Mouse (Mus musculus) CD4-positive, CD25-positive, alpha-beta regulatory T cell, adult 4 months (primary cell): ENCODE results near the gene Ankdd1a. TPM values are rescaled to one million over a fixed set of nuclear protein-coding genes. Genes with fewer than 3 reads are reported as not detected.

Experiments used
- ATAC-seq: one replicate; pipeline ENCODE4 v1.8.0; 2017
- polyA plus RNA-seq, 2 experiments: library from polyadenylated mRNA; unstranded; fragments of 100-300 nt; shearing (Covaris generic); gene quantifications; one replicate each; pipeline ENCODE4 v1.2.1; 2017

The Ankdd1a gene
- polyA plus RNA-seq, 2 experiments from 2014 or later, result 0.35 TPM; not detected in 1

GRCm38 (mm10) chr9:65502146-65502545, 17.8 kb downstream of the Ankdd1a start:
- no peak for ATAC-seq

GRCm38 (mm10) chr9:65492851-65493250, 27.1 kb downstream of the Ankdd1a start:
- ATAC-seq, result no peak

- no peak for ATAC-seq
Measured at GRCm38 (mm10) chr9:65492351-65492750, 27.6 kb downstream of the Ankdd1a start.

GRCm38 (mm10) chr9:65491476-65491875, 28.5 kb downstream of the Ankdd1a start:
- no peak for ATAC-seq

- no peak for ATAC-seq
Measured at GRCm38 (mm10) chr9:65480071-65480470, 39.9 kb downstream of the Ankdd1a start.

GRCm38 (mm10) chr9:65479158-65479557, 40.8 kb downstream of the Ankdd1a start:
- ATAC-seq, result no peak

- no peak for ATAC-seq
Measured at GRCm38 (mm10) chr9:65472769-65473168, 47.2 kb downstream of the Ankdd1a start.

- ATAC-seq, result no peak
Measured at GRCm38 (mm10) chr9:65467686-65468085, 52.3 kb downstream of the Ankdd1a start.

- no peak for ATAC-seq
Measured at GRCm38 (mm10) chr9:65465241-65465640, 54.8 kb downstream of the Ankdd1a start.

GRCm38 (mm10) chr9:65464161-65464560, 55.8 kb downstream of the Ankdd1a start:
- ATAC-seq, result no peak

GRCm38 (mm10) chr9:65462544-65462943, 57.4 kb downstream of the Ankdd1a start:
- ATAC-seq, result no peak

- peak; percentile 97 for ATAC-seq
Measured at GRCm38 (mm10) chr9:65460732-65461442, 59.1 kb downstream of the Ankdd1a start, which contains the start of gene Spg21. Gene Spg21 (plus strand): TSS chr9:65460947.

GRCm38 (mm10) chr9:65460198-65460597, 59.8 kb downstream of the Ankdd1a start:
- ATAC-seq, result no peak

- ATAC-seq, result no peak
Measured at GRCm38 (mm10) chr9:65458975-65459374, 61.0 kb downstream of the Ankdd1a start.

GRCm38 (mm10) chr9:65447951-65448350, 72.0 kb downstream of the Ankdd1a start:
- no peak for ATAC-seq

- ATAC-seq, result no peak
Measured at GRCm38 (mm10) chr9:65444692-65445091, 75.3 kb downstream of the Ankdd1a start.

Other genes starting within 250 kb of the Ankdd1a start
- gene Clpx, start 225.9 kb downstream of the Ankdd1a start, polyA plus RNA-seq, result 10 to 100 TPM; 35.2 to 36.3 TPM
- gene Pdcd7, start 174.1 kb downstream of the Ankdd1a start, polyA plus RNA-seq, result 1 to 10 TPM; 4.5 to 7.7 TPM
- not detected for gene Ubap1l, start 159.2 kb downstream of the Ankdd1a start, polyA plus RNA-seq
- gene Kbtbd13, start 128.5 kb downstream of the Ankdd1a start, polyA plus RNA-seq, result not detected
- not detected for gene Rasl12, start 121.7 kb downstream of the Ankdd1a start, polyA plus RNA-seq
- gene Slc51b, start 97.2 kb downstream of the Ankdd1a start, polyA plus RNA-seq, result not detected
- gene Mtfmt, start 84.4 kb downstream of the Ankdd1a start, polyA plus RNA-seq, result 10 to 100 TPM; 29.3 to 31.7 TPM
- 10 to 100 TPM; 76.6 to 78.9 TPM for gene Spg21, start 59.2 kb downstream of the Ankdd1a start, polyA plus RNA-seq
- gene Plekho2, start 59.8 kb upstream of the Ankdd1a start, polyA plus RNA-seq, result 10 to 100 TPM; 53.6 to 81.0 TPM
- gene Pif1, start 67.0 kb upstream of the Ankdd1a start, polyA plus RNA-seq, result 1 to 10 TPM in 1 of 2 experiments, under 1 TPM in 1; 0.73 to 1.1 TPM
- gene Rbpms2, start 109.5 kb upstream of the Ankdd1a start, polyA plus RNA-seq, result 1 to 10 TPM in 1 of 2 experiments, under 1 TPM in 1; 0.23 to 3.0 TPM
- gene Oaz2, start 147.8 kb upstream of the Ankdd1a start, polyA plus RNA-seq, result 10 to 100 TPM; 28.1 to 40.3 TPM